ENCODE assay signal across 10 mouse cellular contexts in genomic region chr1:87786251-87786650, GRCm38 (mm10). TPM values are rescaled to one million over a fixed set of nuclear protein-coding genes. Genes with fewer than 3 reads are reported as not detected.
A peak's percentile ranks its signal among the peaks of the same experiment; 100 is the strongest.
DNase-seq lines count a peak whose midpoint lies in the region; ATAC-seq and TF ChIP-seq lines count a peak whose summit lies in the region.
"Had no signal": no experiment of that assay in that cellular context is flagged by ENCODE, and none has a peak within 500 bp of the region (broad histone marks: within the 10 kb centered on the region; RNA-seq: fewer than 3 reads in every experiment).

No protein-coding gene starts in this region.

- H3K4me3 ChIP-seq in kidney, embryonic 14.5 days (ENCODE audit: low read length), result no peak overlapping the region
- no peak overlapping the region for H3K4me3 ChIP-seq in layer of hippocampus, adult 2 months
- no peak overlapping the region for H3K4me3 ChIP-seq in thymus, adult 2 months (ENCODE audit: control insufficient read depth, insufficient read depth, low read length)
- H3K4me3 ChIP-seq: embryonic facial prominence, embryonic 15.5 days; limb, embryonic 12.5 days had no signal

- H3K9me3 ChIP-seq in kidney, embryonic 14.5 days (ENCODE audit: control insufficient read depth, low read length), result no peaks in the 10 kb centered on the region
- H3K9me3 ChIP-seq: embryonic facial prominence, embryonic 15.5 days; limb, embryonic 12.5 days had no signal

- TF ChIP-seq CTCF in layer of hippocampus, adult 2 months (conservative IDR thresholded peaks at IDR 0.05), result no peak
- TF ChIP-seq CTCF in thymus, adult 2 months (IDR thresholded peaks at IDR 0.05; ENCODE audit: borderline replicate concordance, control insufficient read depth, extremely low read depth, insufficient read depth, low read length, poor library complexity), result no peak

- no peak overlapping the region for H3K27ac ChIP-seq in kidney, embryonic 14.5 days (ENCODE audit: low read depth, low read length)
- peak overlapping the region; percentile 76 for H3K27ac ChIP-seq in layer of hippocampus, adult 2 months
- no peak overlapping the region for H3K27ac ChIP-seq in thymus, adult 2 months (ENCODE audit: control insufficient read depth, insufficient read depth, low read length)
- H3K27ac ChIP-seq: limb, embryonic 12.5 days had no signal

- TF ChIP-seq POLR2A in thymus, adult 2 months (IDR thresholded peaks at IDR 0.05; ENCODE audit: control insufficient read depth, extremely low read depth, insufficient read depth, low read length, poor library complexity), result no peak

- no peak for ATAC-seq in kidney, embryonic 14.5 days (ENCODE audit: low FRiP score, low TSS enrichment)

- no peaks in the 10 kb centered on the region for H3K27me3 ChIP-seq in kidney, embryonic 14.5 days (ENCODE audit: control insufficient read depth, insufficient read depth, low read length)
- H3K27me3 ChIP-seq in thymus, adult 2 months (ENCODE audit: control insufficient read depth, insufficient read depth, low read length), result no peaks in the 10 kb centered on the region
- H3K27me3 ChIP-seq: embryonic facial prominence, embryonic 15.5 days; limb, embryonic 12.5 days had no signal

- H3K9ac ChIP-seq in kidney, embryonic 14.5 days (ENCODE audit: low read depth, low read length), result no peak overlapping the region
- H3K9ac ChIP-seq: embryonic facial prominence, embryonic 15.5 days; limb, embryonic 12.5 days had no signal

- no peaks in the 10 kb centered on the region for H3K4me1 ChIP-seq in kidney, embryonic 14.5 days (ENCODE audit: control insufficient read depth, insufficient read depth, low read length)
- no peaks in the 10 kb centered on the region for H3K4me1 ChIP-seq in thymus, adult 2 months (replicated peaks; ENCODE audit: control insufficient read depth, insufficient read depth, low read length)
- H3K4me1 ChIP-seq: embryonic facial prominence, embryonic 15.5 days; limb, embryonic 12.5 days had no signal

- WGBS in kidney, embryonic 14.5 days, result 81% methylated on average over 7 of the region's 7 CpGs
- 93% methylated on average over 7 of the region's 7 CpGs for WGBS in thymus, adult 2 months

- peak; percentile 86 for DNase-seq in kidney, postnatal 10 days
- DNase-seq in frontal cortex, postnatal 25 days (ENCODE audit: low spot score in 2 of 2), result peak; percentile 35
- DNase-seq in layer of hippocampus, adult 2 months (ENCODE audit: low spot score in 2 of 2), result peak; percentile 69 to 72
- peak; percentile 63 to 73 for DNase-seq in right cerebral cortex, adult 2 months (ENCODE audit: low spot score in 2 of 2)
- no peak for DNase-seq in thymus, adult 18-20 months
- DNase-seq in thymus, adult 2 months, result no peak
- no peak for DNase-seq in adrenal gland, postnatal 25 days

- peaks cover 86% of the 10 kb centered on the region for H3K36me3 ChIP-seq in kidney, embryonic 14.5 days (ENCODE audit: control insufficient read depth, insufficient read depth, low read length)
- peaks cover 76% of the 10 kb centered on the region for H3K36me3 ChIP-seq in thymus, adult 2 months (ENCODE audit: control insufficient read depth, insufficient read depth, low read length)

- H3K4me2 ChIP-seq in kidney, embryonic 14.5 days (replicated peaks; ENCODE audit: low read depth, low read length), result no peak overlapping the region
- H3K4me2 ChIP-seq: embryonic facial prominence, embryonic 15.5 days; limb, embryonic 12.5 days had no signal

RNA-seq across cellular contexts. Expression of gene Sag, which starts 17.2 kb away (rescaled TPM):
- polyA plus RNA-seq in kidney, embryonic 14.5 days (2014; fragmentation: Nextera tagmentation; extraction: Ambion mirVana), result 2.6 and 3.7 TPM in 2 replicates
- total RNA-seq in layer of hippocampus, adult 2 months (2021), result 1 to 10 TPM; 2.0 to 2.6 TPM
- 1.9 and 2.0 TPM in 2 replicates for polyA plus RNA-seq in thymus, adult 2 months (2012; rRNA removed)
- total RNA-seq in adrenal gland, postnatal 25 days (2021), result 4.0 and 5.2 TPM in 2 replicates

RNA-seq across cellular contexts. Expression of gene Atg16l1, which starts 30.6 kb away (rescaled TPM):
- 23.7 and 33.1 TPM in 2 replicates for polyA plus RNA-seq in kidney, embryonic 14.5 days (2014; fragmentation: Nextera tagmentation; extraction: Ambion mirVana)
- total RNA-seq in layer of hippocampus, adult 2 months (2021), result 10 to 100 TPM; 66.2 to 71.9 TPM
- polyA plus RNA-seq in thymus, adult 2 months (2012; rRNA removed), result 37.2 and 41.2 TPM in 2 replicates
- total RNA-seq in adrenal gland, postnatal 25 days (2021), result 31.7 and 39.0 TPM in 2 replicates

Comparison
In these comparisons a context has a peak if more than half of its experiments do, and no peak if none do; other contexts are left out.
1. DNase-seq: peak in kidney, postnatal 10 days (single experiment), frontal cortex, postnatal 25 days (2 of 2), layer of hippocampus, adult 2 months (2 of 2) and right cerebral cortex, adult 2 months (2 of 2); none in thymus, adult 18-20 months (0 of 2), thymus, adult 2 months (single experiment) and adrenal gland, postnatal 25 days (single experiment).